Mouse (Mus musculus): ENCODE results near the gene Mrpl20. TPM values are rescaled to one million over a fixed set of nuclear protein-coding genes. Genes with fewer than 3 reads are reported as not detected.
"Not testable (repeated sequence)": the region's sequence is repeated elsewhere in the genome, so short reads cannot be mapped to it uniquely, and the experiment has no call there.

Mrpl20 gene
- polyA plus RNA-seq, 1 experiment from 2014 or later = 223 TPM

GRCm38 (mm10) chr4:155788300-155788699, 14.4 kb upstream of the Mrpl20 start:
- Histone ChIP-seq H3K4me1 (replicated peaks; ENCODE audit: control insufficient read depth, insufficient read depth, low read length) (no peaks in the 10 kb centered on the region; the same call in 1 of the 2 replicates), H3K4me2 (ENCODE audit: low read depth, low read length, severe bottlenecking) (no peak overlapping the region), H3K4me3 (ENCODE audit: low read depth, low read length) (no peak overlapping the region), H3K9ac (ENCODE audit: low read length) (no peak overlapping the region), H3K27me3 (ENCODE audit: control insufficient read depth, insufficient read depth, low read length) (no peaks in the 10 kb centered on the region), H3K27ac (ENCODE audit: low read depth, low read length) (no peak overlapping the region), H3K36me3 (ENCODE audit: control insufficient read depth, insufficient read depth, low read length) (no peaks in the 10 kb centered on the region), H3K9me3 (ENCODE audit: control insufficient read depth, low read length) (no peaks in the 10 kb centered on the region)
- no peak for ATAC-seq (replicated peaks; ENCODE audit: low FRiP score)
- DNase-seq (ENCODE audit: low spot score) = no peak
- 74% methylated on average over 3 of the region's 3 CpGs for WGBS

GRCm38 (mm10) chr4:155788833-155789232, 13.8 kb upstream of the Mrpl20 start:
- H3K9me3 ChIP-seq (ENCODE audit: control insufficient read depth, low read length); DNase-seq (ENCODE audit: low spot score); H3K4me2 ChIP-seq (ENCODE audit: low read depth, low read length, severe bottlenecking); H3K27ac ChIP-seq (ENCODE audit: low read depth, low read length); H3K4me3 ChIP-seq (ENCODE audit: low read depth, low read length); H3K36me3 ChIP-seq (ENCODE audit: control insufficient read depth, insufficient read depth, low read length); H3K27me3 ChIP-seq (ENCODE audit: control insufficient read depth, insufficient read depth, low read length); ATAC-seq (replicated peaks; ENCODE audit: low FRiP score); H3K4me1 ChIP-seq (replicated peaks; ENCODE audit: control insufficient read depth, insufficient read depth, low read length); H3K9ac ChIP-seq (ENCODE audit: low read length): not testable (repeated sequence)
- WGBS = 84% methylated on average over 4 of the region's 4 CpGs

GRCm38 (mm10) chr4:155790021-155790489, 12.6 kb upstream of the Mrpl20 start, which contains the start of gene Ankrd65:
TSS of gene Ankrd65 (plus strand) at chr4:155790439.
- H3K4me2 ChIP-seq (ENCODE audit: low read depth, low read length, severe bottlenecking) = no peak within 1 kb of the TSS
- 79% methylated on average over 3 of the region's 3 CpGs for WGBS
- H3K4me1 ChIP-seq (replicated peaks; ENCODE audit: control insufficient read depth, insufficient read depth, low read length) = no peaks in the 10 kb centered on the region
- H3K27me3 ChIP-seq (ENCODE audit: control insufficient read depth, insufficient read depth, low read length) = no peaks in the 10 kb centered on the region
- H3K4me3 ChIP-seq (ENCODE audit: low read depth, low read length) = no peak within 1 kb of the TSS
- DNase-seq (ENCODE audit: low spot score) (no peak), ATAC-seq (replicated peaks; ENCODE audit: low FRiP score) (no peak)
- no peaks in the 10 kb centered on the region for H3K9me3 ChIP-seq (ENCODE audit: control insufficient read depth, low read length)
- no peak within 1 kb of the TSS for H3K27ac ChIP-seq (ENCODE audit: low read depth, low read length)
- no peaks in the 10 kb centered on the region for H3K36me3 ChIP-seq (ENCODE audit: control insufficient read depth, insufficient read depth, low read length)
- H3K9ac ChIP-seq (ENCODE audit: low read length) = no peak within 1 kb of the TSS

- Histone ChIP-seq H3K4me1 (replicated peaks; ENCODE audit: control insufficient read depth, insufficient read depth, low read length) (no peaks in the 10 kb centered on the region), H3K4me2 (ENCODE audit: low read depth, low read length, severe bottlenecking) (no peak overlapping the region), H3K27ac (ENCODE audit: low read depth, low read length) (no peak overlapping the region), H3K27me3 (ENCODE audit: control insufficient read depth, insufficient read depth, low read length) (no peaks in the 10 kb centered on the region), H3K36me3 (ENCODE audit: control insufficient read depth, insufficient read depth, low read length) (no peaks in the 10 kb centered on the region), H3K4me3 (ENCODE audit: low read depth, low read length) (no peak overlapping the region), H3K9me3 (ENCODE audit: control insufficient read depth, low read length) (no peaks in the 10 kb centered on the region), H3K9ac (ENCODE audit: low read length) (no peak overlapping the region)
- DNase-seq (ENCODE audit: low spot score) (no peak), ATAC-seq (replicated peaks; ENCODE audit: low FRiP score) (no peak)
- whole genome bisulfite sequencing = 84% methylated on average over 3 of the region's 3 CpGs
These were observed 12.0 kb upstream of the Mrpl20 start for GRCm38 (mm10) chr4:155790650-155791161.

- 76% methylated on average over 24 of the region's 24 CpGs for WGBS
- no peak overlapping the region for H3K4me3 ChIP-seq (ENCODE audit: low read depth, low read length)
- H3K27me3 ChIP-seq (ENCODE audit: control insufficient read depth, insufficient read depth, low read length) = no peaks in the 10 kb centered on the region
- no peak overlapping the region for H3K9ac ChIP-seq (ENCODE audit: low read length)
- DNase-seq (ENCODE audit: low spot score) (no peak), ATAC-seq (replicated peaks; ENCODE audit: low FRiP score) (no peak)
- H3K9me3 ChIP-seq (ENCODE audit: control insufficient read depth, low read length) = no peaks in the 10 kb centered on the region
- H3K4me1 ChIP-seq (replicated peaks; ENCODE audit: control insufficient read depth, insufficient read depth, low read length) = no peaks in the 10 kb centered on the region
- no peaks in the 10 kb centered on the region for H3K36me3 ChIP-seq (ENCODE audit: control insufficient read depth, insufficient read depth, low read length)
- no peak overlapping the region for H3K27ac ChIP-seq (ENCODE audit: low read depth, low read length)
- no peak overlapping the region for H3K4me2 ChIP-seq (ENCODE audit: low read depth, low read length, severe bottlenecking)
These were observed 11.3 kb upstream of the Mrpl20 start for GRCm38 (mm10) chr4:155791240-155791933.

- H3K27me3 ChIP-seq (ENCODE audit: control insufficient read depth, insufficient read depth, low read length) = no peaks in the 10 kb centered on the region
- H3K9ac ChIP-seq (ENCODE audit: low read length) = no peak overlapping the region
- ATAC-seq (replicated peaks; ENCODE audit: low FRiP score) = no peak
- H3K36me3 ChIP-seq (ENCODE audit: control insufficient read depth, insufficient read depth, low read length) = no peaks in the 10 kb centered on the region
- 90% methylated on average over 2 of the region's 2 CpGs for WGBS
- no peak for DNase-seq (ENCODE audit: low spot score)
- no peak overlapping the region for H3K4me2 ChIP-seq (ENCODE audit: low read depth, low read length, severe bottlenecking)
- no peak overlapping the region for H3K27ac ChIP-seq (ENCODE audit: low read depth, low read length)
- H3K4me3 ChIP-seq (ENCODE audit: low read depth, low read length) = no peak overlapping the region
- no peaks in the 10 kb centered on the region for H3K4me1 ChIP-seq (replicated peaks; ENCODE audit: control insufficient read depth, insufficient read depth, low read length)
- H3K9me3 ChIP-seq (ENCODE audit: control insufficient read depth, low read length) = no peaks in the 10 kb centered on the region
These were observed 8.9 kb upstream of the Mrpl20 start for GRCm38 (mm10) chr4:155793730-155794129.

GRCm38 (mm10) chr4:155802075-155802474, 603 bp upstream of the Mrpl20 start:
- Histone ChIP-seq H3K9me3 (ENCODE audit: control insufficient read depth, low read length) (no peaks in the 10 kb centered on the region), H3K4me1 (replicated peaks; ENCODE audit: control insufficient read depth, insufficient read depth, low read length) (peaks cover 5% of the 10 kb centered on the region; the same call in 1 of the 2 replicates), H3K4me3 (ENCODE audit: low read depth, low read length) (no peak overlapping the region), H3K36me3 (ENCODE audit: control insufficient read depth, insufficient read depth, low read length) (no peaks in the 10 kb centered on the region), H3K27ac (ENCODE audit: low read depth, low read length) (no peak overlapping the region), H3K27me3 (ENCODE audit: control insufficient read depth, insufficient read depth, low read length) (no peaks in the 10 kb centered on the region; the same call in 1 of the 2 replicates), H3K9ac (ENCODE audit: low read length) (no peak overlapping the region), H3K4me2 (ENCODE audit: low read depth, low read length, severe bottlenecking) (no peak overlapping the region)
- 100% methylated on average over 1 of the region's 1 CpGs for WGBS
- ATAC-seq (replicated peaks; ENCODE audit: low FRiP score) (no peak), DNase-seq (ENCODE audit: low spot score) (no peak)

- under 1% methylated on average over 58 of the region's 58 CpGs for WGBS
- Histone ChIP-seq H3K4me2 (ENCODE audit: low read depth, low read length, severe bottlenecking) (peak overlapping the region; percentile 60), H3K4me1 (replicated peaks; ENCODE audit: control insufficient read depth, insufficient read depth, low read length) (peaks cover 5% of the 10 kb centered on the region; the same call in 1 of the 2 replicates), H3K4me3 (ENCODE audit: low read depth, low read length) (peak overlapping the region; percentile 91), H3K27ac (ENCODE audit: low read depth, low read length) (peak overlapping the region; percentile 48; the same call in 1 of the 2 replicates), H3K36me3 (ENCODE audit: control insufficient read depth, insufficient read depth, low read length) (no peaks in the 10 kb centered on the region; the same call in none of the 2 replicates), H3K27me3 (ENCODE audit: control insufficient read depth, insufficient read depth, low read length) (no peaks in the 10 kb centered on the region; the same call in 1 of the 2 replicates), H3K9ac (ENCODE audit: low read length) (peak overlapping the region; percentile 90), H3K9me3 (ENCODE audit: control insufficient read depth, low read length) (no peaks in the 10 kb centered on the region)
- DNase-seq (ENCODE audit: low spot score) (peak; percentile 98), ATAC-seq (replicated peaks; ENCODE audit: low FRiP score) (peak; percentile 97)
These were observed 813 bp downstream of the Mrpl20 start for GRCm38 (mm10) chr4:155803340-155804041.

Measured in forebrain, embryonic 11.5 days (tissue).